16 mouse cellular contexts compared by ENCODE assay signal in the genomic region with DNA sequence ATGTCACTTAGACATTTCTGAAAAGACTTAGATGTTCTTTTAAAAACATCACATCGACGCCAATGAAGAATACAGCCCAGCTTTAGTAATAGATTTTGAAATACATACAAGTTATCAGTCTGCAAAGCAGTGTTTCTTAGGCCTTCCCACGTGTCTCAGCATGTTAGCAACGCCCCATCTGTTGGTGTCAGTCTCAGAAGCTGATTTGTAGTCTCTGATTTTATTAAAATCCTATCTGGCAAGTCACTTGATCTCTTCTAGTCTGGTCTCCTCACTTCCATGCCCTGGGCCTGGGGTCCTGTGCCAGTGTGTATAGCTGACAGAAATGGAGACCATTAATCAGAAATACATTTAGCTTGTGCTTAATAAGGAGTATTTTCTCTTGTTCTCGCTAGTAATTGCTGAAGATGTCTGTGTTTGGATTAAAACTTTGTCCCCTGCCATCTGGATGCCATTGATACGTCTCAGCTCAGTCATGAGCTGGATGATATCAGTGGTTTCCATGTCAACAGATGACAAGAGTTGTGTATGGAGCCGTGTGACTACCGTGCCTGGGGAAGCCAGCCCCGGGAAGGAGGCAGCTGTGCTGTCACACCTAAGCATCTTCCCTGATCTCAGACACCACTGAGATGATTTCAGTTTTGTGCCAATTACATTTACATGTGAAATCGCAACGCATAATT. TPM values are rescaled to one million over a fixed set of nuclear protein-coding genes. Genes with fewer than 3 reads are reported as not detected.
A peak's percentile ranks its signal among the peaks of the same experiment; 100 is the strongest.
DNase-seq lines count a peak whose midpoint lies in the region; ATAC-seq lines count a peak whose summit lies in the region.
"Had no signal": no experiment of that assay in that cellular context is flagged by ENCODE, and none has a peak within 500 bp of the region (broad histone marks: within the 10 kb centered on the region; RNA-seq: fewer than 3 reads in every experiment).

No protein-coding gene starts in this region.

- intact Hi-C loops in gastrocnemius, postnatal 14 days (cut with DNase I; ENCODE audit: low total_unique reads), result no loop called here

- peaks cover 42% of the 10 kb centered on the region for H3K4me1 ChIP-seq in hindbrain, embryonic 15.5 days (replicated peaks)
- no peaks in the 10 kb centered on the region; the same call in 1 of the 2 replicates for H3K4me1 ChIP-seq in hindbrain, embryonic 11.5 days (replicated peaks; ENCODE audit: control insufficient read depth, insufficient read depth, low read length)
- H3K4me1 ChIP-seq in forebrain, embryonic 16.5 days (replicated peaks; ENCODE audit: control insufficient read depth, insufficient read depth, low read length), result peaks cover 38% of the 10 kb centered on the region
- peaks cover 27% of the 10 kb centered on the region for H3K4me1 ChIP-seq in midbrain, embryonic 14.5 days (ENCODE audit: control insufficient read depth, insufficient read depth, low read length)

- no peak overlapping the region for H3K9ac ChIP-seq in hindbrain, embryonic 15.5 days
- no peak overlapping the region for H3K9ac ChIP-seq in hindbrain, embryonic 11.5 days (ENCODE audit: low read depth, low read length)
- H3K9ac ChIP-seq in forebrain, embryonic 16.5 days (replicated peaks; ENCODE audit: low read depth, low read length), result no peak overlapping the region
- 0 out of 2 replicates have a peak overlapping the region, but pooled peaks have one; percentile 26 for H3K9ac ChIP-seq in midbrain, embryonic 14.5 days (replicated peaks; ENCODE audit: low read length)
- H3K9ac ChIP-seq: embryonic facial prominence, embryonic 12.5 days had no signal

- H3K36me3 ChIP-seq in hindbrain, embryonic 15.5 days, result no peaks in the 10 kb centered on the region
- no peaks in the 10 kb centered on the region for H3K36me3 ChIP-seq in hindbrain, embryonic 11.5 days (ENCODE audit: control insufficient read depth, insufficient read depth, low read length)
- H3K36me3 ChIP-seq in forebrain, embryonic 16.5 days (ENCODE audit: control insufficient read depth, insufficient read depth), result no peaks in the 10 kb centered on the region
- no peaks in the 10 kb centered on the region for H3K36me3 ChIP-seq in midbrain, embryonic 14.5 days (ENCODE audit: control insufficient read depth, insufficient read depth, low read length)
- H3K36me3 ChIP-seq: embryonic facial prominence, embryonic 12.5 days; G1E had no signal

- no peak overlapping the region for H3K4me3 ChIP-seq in hindbrain, embryonic 15.5 days
- no peak overlapping the region for H3K4me3 ChIP-seq in hindbrain, embryonic 11.5 days (ENCODE audit: low read depth, low read length)
- H3K4me3 ChIP-seq in forebrain, embryonic 16.5 days (replicated peaks; ENCODE audit: low read length), result no peak overlapping the region
- no peak overlapping the region for H3K4me3 ChIP-seq in midbrain, embryonic 14.5 days (replicated peaks; ENCODE audit: low read depth, low read length)
- H3K4me3 ChIP-seq: embryonic facial prominence, embryonic 12.5 days had no signal

- no peak overlapping the region for H3K4me2 ChIP-seq in hindbrain, embryonic 15.5 days
- H3K4me2 ChIP-seq in hindbrain, embryonic 11.5 days (replicated peaks; ENCODE audit: low read depth, low read length), result no peak overlapping the region
- H3K4me2 ChIP-seq in forebrain, embryonic 16.5 days (ENCODE audit: low read length), result no peak overlapping the region
- H3K4me2 ChIP-seq in midbrain, embryonic 14.5 days (ENCODE audit: low read length), result no peak overlapping the region
- H3K4me2 ChIP-seq: embryonic facial prominence, embryonic 12.5 days had no signal

- H3K27ac ChIP-seq in hindbrain, embryonic 15.5 days (replicated peaks), result peak overlapping the region; percentile 72
- no peak overlapping the region for H3K27ac ChIP-seq in hindbrain, embryonic 11.5 days (ENCODE audit: low read depth, low read length)
- H3K27ac ChIP-seq in forebrain, embryonic 16.5 days (ENCODE audit: low read length), result peak overlapping the region; percentile 90
- peak overlapping the region; percentile 52 for H3K27ac ChIP-seq in midbrain, embryonic 14.5 days (replicated peaks; ENCODE audit: low read depth, low read length)
- H3K27ac ChIP-seq: embryonic facial prominence, embryonic 12.5 days; kidney, postnatal 0 days had no signal

- no peak for DNase-seq in hindbrain, embryonic 11.5 days (ENCODE audit: low spot score)
- DNase-seq in brain, adult 2 months (ENCODE audit: low read depth, low spot score), result peak; percentile 61
- peak; percentile 52 for DNase-seq in midbrain, embryonic 14.5 days
- no peak for DNase-seq in gastrocnemius, postnatal 14 days
- no peak for DNase-seq in ovary, adult 18-20 months (ENCODE audit: low spot score)
- DNase-seq: adrenal gland, postnatal 10 days; cerebellum, postnatal 36 days; heart, postnatal 10 days; liver; lung, adult 2 months had no signal

- 42% methylated on average over 11 of the region's 11 CpGs for WGBS in hindbrain, embryonic 15.5 days
- WGBS in hindbrain, embryonic 11.5 days, result 71% methylated on average over 11 of the region's 11 CpGs
- WGBS in forebrain, embryonic 16.5 days, result 45% methylated on average over 11 of the region's 11 CpGs
- WGBS in midbrain, embryonic 14.5 days, result 41% methylated on average over 11 of the region's 11 CpGs

- 0 out of 2 replicates have a peak, but pooled peaks have one; percentile 61 for ATAC-seq in hindbrain, embryonic 15.5 days (ENCODE audit: low FRiP score, low read depth)
- ATAC-seq in hindbrain, embryonic 11.5 days (ENCODE audit: low FRiP score), result no peak
- peak; percentile 85 for ATAC-seq in forebrain, embryonic 16.5 days
- ATAC-seq in midbrain, embryonic 14.5 days (ENCODE audit: low FRiP score, low TSS enrichment), result no peak
- ATAC-seq: intestine, embryonic 16.5 days had no signal

- no peaks in the 10 kb centered on the region for H3K9me3 ChIP-seq in hindbrain, embryonic 15.5 days
- no peaks in the 10 kb centered on the region for H3K9me3 ChIP-seq in hindbrain, embryonic 11.5 days (ENCODE audit: control insufficient read depth, low read length)
- no peaks in the 10 kb centered on the region for H3K9me3 ChIP-seq in forebrain, embryonic 16.5 days (ENCODE audit: control insufficient read depth, low read length)
- H3K9me3 ChIP-seq in midbrain, embryonic 14.5 days (ENCODE audit: control insufficient read depth, low read length), result no peaks in the 10 kb centered on the region
- H3K9me3 ChIP-seq: embryonic facial prominence, embryonic 12.5 days; G1E had no signal

- H3K27me3 ChIP-seq in hindbrain, embryonic 15.5 days, result no peaks in the 10 kb centered on the region
- H3K27me3 ChIP-seq in hindbrain, embryonic 11.5 days (ENCODE audit: control insufficient read depth, insufficient read depth, low read length), result no peaks in the 10 kb centered on the region; the same call in 1 of the 2 replicates
- H3K27me3 ChIP-seq in forebrain, embryonic 16.5 days (replicated peaks; ENCODE audit: control insufficient read depth, insufficient read depth, low read length), result no peaks in the 10 kb centered on the region
- H3K27me3 ChIP-seq in midbrain, embryonic 14.5 days (ENCODE audit: control insufficient read depth, insufficient read depth, low read length), result no peaks in the 10 kb centered on the region
- H3K27me3 ChIP-seq: embryonic facial prominence, embryonic 12.5 days had no signal

RNA-seq across cellular contexts. Expression of a gene that starts 54.7 kb away (rescaled TPM):
- 27.1 and 30.3 TPM in 2 replicates for polyA plus RNA-seq in hindbrain, embryonic 15.5 days (2015; fragmentation: Nextera tagmentation; extraction: Ambion mirVana)
- polyA plus RNA-seq in hindbrain, embryonic 11.5 days (2014; fragmentation: Nextera tagmentation; extraction: Ambion mirVana), result 15.1 and 16.4 TPM in 2 replicates
- polyA plus RNA-seq in forebrain, embryonic 16.5 days (2015; fragmentation: Nextera tagmentation; extraction: Ambion mirVana), result 30.0 and 33.4 TPM in 2 replicates
- polyA plus RNA-seq in midbrain, embryonic 14.5 days (2014; fragmentation: Nextera tagmentation; extraction: Ambion mirVana), result 26.1 and 33.6 TPM in 2 replicates
- total RNA-seq in gastrocnemius, postnatal 14 days (2021), result 1 to 10 TPM; 4.2 to 4.4 TPM

Comparison
In these comparisons a context has a peak if more than half of its experiments do, and no peak if none do; other contexts are left out.
1. ATAC-seq: peak in hindbrain, embryonic 15.5 days (single experiment) and forebrain, embryonic 16.5 days (single experiment); none in hindbrain, embryonic 11.5 days (single experiment) and midbrain, embryonic 14.5 days (single experiment).
2. DNase-seq: peak in brain, adult 2 months (single experiment) and midbrain, embryonic 14.5 days (single experiment); none in hindbrain, embryonic 11.5 days (single experiment), gastrocnemius, postnatal 14 days (single experiment) and ovary, adult 18-20 months (single experiment).